Mouse (Mus musculus) kidney, embryonic 15.5 days (tissue): ENCODE measurements at regions not wholly inside any gene's neighbourhood (a gene's known extent, or its start where the extent isn't known, plus 50 kb on each side); places are given as distances from the start of the nearest gene placed in this dataset.
A peak's percentile ranks its signal among the peaks of the same experiment; 100 is the strongest.

Experiments used
- ATAC-seq: fragments of 200-750 bp; cut with Nextera tagmentation; replicated peaks from 2 replicates; pipeline ENCODE4 v1.8.0; 2017; ENCODE audit warnings: moderate TSS enrichment; ENCODE audit not compliant: low FRiP score
- H3K27ac ChIP-seq: fragments of 300-500 bp; sonication (generic); 2 replicates; pipeline ENCODE4 v1.5.1; 2015; ENCODE audit warnings: mild to moderate bottlenecking, inconsistent platforms
- H3K27me3 ChIP-seq: fragments of 300-500 bp; sonication (generic); 2 replicates; pipeline ENCODE4 v1.6.1; 2015; ENCODE audit warnings: inconsistent platforms
- H3K36me3 ChIP-seq: fragments of 300-500 bp; sonication (generic); 2 replicates; pipeline ENCODE4 v1.6.1; 2015; ENCODE audit warnings: inconsistent platforms
- H3K4me1 ChIP-seq: fragments of 300-500 bp; sonication (generic); 2 replicates; pipeline ENCODE4 v1.6.1; 2015; ENCODE audit warnings: inconsistent platforms
- H3K4me2 ChIP-seq: fragments of 300-500 bp; sonication (generic); 2 replicates; pipeline ENCODE4 v1.6.1; 2015; ENCODE audit warnings: moderate library complexity, mild to moderate bottlenecking, inconsistent platforms
- H3K4me3 ChIP-seq: fragments of 300-500 bp; sonication (generic); replicated peaks from 2 replicates; pipeline ENCODE4 v1.5.1; 2015; ENCODE audit warnings: mild to moderate bottlenecking, inconsistent platforms
- H3K9ac ChIP-seq: fragments of 300-500 bp; sonication (generic); 2 replicates; pipeline ENCODE4 v1.6.1; 2015; ENCODE audit warnings: mild to moderate bottlenecking, inconsistent platforms
- H3K9me3 ChIP-seq: fragments of 300-500 bp; sonication (generic); replicated peaks from 2 replicates; pipeline ENCODE4 v1.6.1; 2016; ENCODE audit warnings: inconsistent platforms
- WGBS: fragments of 180-500 bp; shearing (Covaris S2); methylation state at CpG from one replicate; pipeline ENCODE4 v1.1.7; 2015; ENCODE audit warnings: mixed read lengths; 5-methylcytosine and 5-hydroxymethylcytosine counted together

GRCm38 (mm10) chrX:158544021-158544420 lies 500.9 kb upstream of the Cnksr2 start:
- no peaks in the 10 kb centered on the region for H3K27me3 ChIP-seq
- H3K36me3 ChIP-seq = no peaks in the 10 kb centered on the region
- WGBS = 59% methylated on average over 4 of the region's 4 CpGs
- no peak overlapping the region for H3K4me2 ChIP-seq
- no peaks in the 10 kb centered on the region for H3K4me1 ChIP-seq
- no peak overlapping the region for H3K4me3 ChIP-seq
- no peak overlapping the region for H3K27ac ChIP-seq
- no peaks in the 10 kb centered on the region for H3K9me3 ChIP-seq
- no peak for ATAC-seq
- H3K9ac ChIP-seq = no peak overlapping the region

- Histone ChIP-seq H3K9ac (no peak overlapping the region), H3K4me1 (no peaks in the 10 kb centered on the region), H3K27ac (no peak overlapping the region), H3K36me3 (no peaks in the 10 kb centered on the region), H3K27me3 (no peaks in the 10 kb centered on the region), H3K9me3 (no peaks in the 10 kb centered on the region), H3K4me3 (no peak overlapping the region), H3K4me2 (no peak overlapping the region)
- no peak for ATAC-seq
- 76% methylated on average over 2 of the region's 2 CpGs for WGBS
These were observed 534.8 kb upstream of the Cnksr2 start for GRCm38 (mm10) chrX:158577856-158578255.

GRCm38 (mm10) chrX:158613136-158613535 lies 570.0 kb upstream of the Cnksr2 start:
- no peak for ATAC-seq
- 13% methylated on average over 1 of the region's 1 CpGs for WGBS
- no peaks in the 10 kb centered on the region for H3K4me1 ChIP-seq
- no peak overlapping the region for H3K9ac ChIP-seq
- H3K36me3 ChIP-seq = no peaks in the 10 kb centered on the region
- peaks cover 44% of the 10 kb centered on the region for H3K27me3 ChIP-seq
- H3K4me2 ChIP-seq = no peak overlapping the region
- H3K27ac ChIP-seq = no peak overlapping the region
- no peaks in the 10 kb centered on the region for H3K9me3 ChIP-seq
- H3K4me3 ChIP-seq = no peak overlapping the region

- WGBS = 82% methylated on average over 2 of the region's 2 CpGs
- Histone ChIP-seq H3K27me3 (peaks cover 46% of the 10 kb centered on the region), H3K4me3 (no peak overlapping the region), H3K36me3 (no peaks in the 10 kb centered on the region), H3K9ac (no peak overlapping the region), H3K27ac (no peak overlapping the region), H3K4me2 (no peak overlapping the region), H3K9me3 (no peaks in the 10 kb centered on the region), H3K4me1 (no peaks in the 10 kb centered on the region)
- ATAC-seq = no peak
These were observed 570.5 kb upstream of the Cnksr2 start for GRCm38 (mm10) chrX:158613607-158614006.

GRCm38 (mm10) chrX:158614029-158614428 lies 570.9 kb upstream of the Cnksr2 start:
- 96% methylated on average over 1 of the region's 1 CpGs for WGBS
- ATAC-seq = no peak

GRCm38 (mm10) chrX:158614452-158614851 lies 571.4 kb upstream of the Cnksr2 start:
- no peak overlapping the region for H3K9ac ChIP-seq
- no peaks in the 10 kb centered on the region for H3K9me3 ChIP-seq
- WGBS = 68% methylated on average over 5 of the region's 5 CpGs
- H3K4me1 ChIP-seq = no peaks in the 10 kb centered on the region
- H3K4me2 ChIP-seq = no peak overlapping the region
- no peak overlapping the region for H3K4me3 ChIP-seq
- no peak for ATAC-seq
- H3K27ac ChIP-seq = no peak overlapping the region
- H3K27me3 ChIP-seq = peaks cover 53% of the 10 kb centered on the region
- no peaks in the 10 kb centered on the region for H3K36me3 ChIP-seq

More at GRCm38 (mm10) chrX:158614029-158614428, 570.9 kb upstream of the Cnksr2 start:
- no peaks in the 10 kb centered on the region for H3K36me3 ChIP-seq
- no peaks in the 10 kb centered on the region for H3K9me3 ChIP-seq
- no peak overlapping the region for H3K27ac ChIP-seq
- no peak overlapping the region for H3K4me3 ChIP-seq
- no peaks in the 10 kb centered on the region for H3K4me1 ChIP-seq
- H3K4me2 ChIP-seq = no peak overlapping the region
- peaks cover 51% of the 10 kb centered on the region for H3K27me3 ChIP-seq
- no peak overlapping the region for H3K9ac ChIP-seq

GRCm38 (mm10) chrX:158615096-158615495 lies 572.0 kb upstream of the Cnksr2 start:
- Histone ChIP-seq H3K4me1 (no peaks in the 10 kb centered on the region), H3K4me3 (no peak overlapping the region), H3K9me3 (no peaks in the 10 kb centered on the region), H3K4me2 (no peak overlapping the region), H3K9ac (no peak overlapping the region), H3K36me3 (no peaks in the 10 kb centered on the region), H3K27me3 (peaks cover 56% of the 10 kb centered on the region), H3K27ac (no peak overlapping the region)
- WGBS = 78% methylated on average over 2 of the region's 2 CpGs
- no peak for ATAC-seq

- Histone ChIP-seq H3K27me3 (peaks cover 38% of the 10 kb centered on the region), H3K9ac (no peak overlapping the region), H3K4me2 (no peak overlapping the region), H3K36me3 (no peaks in the 10 kb centered on the region), H3K4me3 (no peak overlapping the region), H3K4me1 (no peaks in the 10 kb centered on the region), H3K9me3 (no peaks in the 10 kb centered on the region), H3K27ac (no peak overlapping the region)
- no peak for ATAC-seq
- WGBS = 63% methylated on average over 3 of the region's 3 CpGs
These were observed 582.7 kb upstream of the Rps6ka3 start for GRCm38 (mm10) chrX:158627390-158627789.

GRCm38 (mm10) chrX:158632406-158632805 lies 577.7 kb upstream of the Rps6ka3 start:
- ATAC-seq = no peak

GRCm38 (mm10) chrX:158652226-158652625 lies 557.9 kb upstream of the Rps6ka3 start:
- Histone ChIP-seq H3K4me2 (no peak overlapping the region), H3K9ac (no peak overlapping the region), H3K36me3 (no peaks in the 10 kb centered on the region), H3K4me3 (no peak overlapping the region), H3K27me3 (peaks cover 4% of the 10 kb centered on the region; the same call in 1 of the 2 replicates), H3K27ac (no peak overlapping the region), H3K9me3 (no peaks in the 10 kb centered on the region), H3K4me1 (no peaks in the 10 kb centered on the region)
- WGBS = 73% methylated on average over 4 of the region's 4 CpGs
- no peak for ATAC-seq

More at GRCm38 (mm10) chrX:158632406-158632805, 577.7 kb upstream of the Rps6ka3 start:
- Histone ChIP-seq H3K4me2 (no peak overlapping the region), H3K4me3 (no peak overlapping the region), H3K9me3 (no peaks in the 10 kb centered on the region), H3K9ac (no peak overlapping the region), H3K27me3 (peaks cover 34% of the 10 kb centered on the region), H3K4me1 (no peaks in the 10 kb centered on the region), H3K27ac (no peak overlapping the region), H3K36me3 (no peaks in the 10 kb centered on the region)
- WGBS = 79% methylated on average over 1 of the region's 1 CpGs

- H3K9ac ChIP-seq = no peak overlapping the region
- no peak for ATAC-seq
- H3K36me3 ChIP-seq = no peaks in the 10 kb centered on the region
- no peaks in the 10 kb centered on the region for H3K9me3 ChIP-seq
- no peak overlapping the region for H3K27ac ChIP-seq
- H3K27me3 ChIP-seq = peaks cover 4% of the 10 kb centered on the region; the same call in 1 of the 2 replicates
- no peak overlapping the region for H3K4me3 ChIP-seq
- H3K4me1 ChIP-seq = no peaks in the 10 kb centered on the region
- 74% methylated on average over 4 of the region's 4 CpGs for WGBS
- no peak overlapping the region for H3K4me2 ChIP-seq
These were observed 553.9 kb upstream of the Rps6ka3 start for GRCm38 (mm10) chrX:158656188-158656587.

GRCm38 (mm10) chrX:158694191-158694590 lies 515.9 kb upstream of the Rps6ka3 start:
- Histone ChIP-seq H3K36me3 (no peaks in the 10 kb centered on the region), H3K27ac (no peak overlapping the region), H3K27me3 (no peaks in the 10 kb centered on the region), H3K4me1 (no peaks in the 10 kb centered on the region), H3K9me3 (no peaks in the 10 kb centered on the region), H3K9ac (no peak overlapping the region), H3K4me3 (no peak overlapping the region), H3K4me2 (no peak overlapping the region)
- no peak for ATAC-seq
- 89% methylated on average over 1 of the region's 1 CpGs for WGBS

GRCm38 (mm10) chrX:158703411-158703810 lies 506.7 kb upstream of the Rps6ka3 start:
- 39% methylated on average over 3 of the region's 3 CpGs for WGBS

More at GRCm38 (mm10) chrX:158703411-158703810, 506.7 kb upstream of the Rps6ka3 start:
- Histone ChIP-seq H3K27ac (no peak overlapping the region), H3K9me3 (no peaks in the 10 kb centered on the region), H3K27me3 (peaks cover 5% of the 10 kb centered on the region; the same call in 1 of the 2 replicates), H3K9ac (no peak overlapping the region), H3K36me3 (no peaks in the 10 kb centered on the region), H3K4me2 (no peak overlapping the region), H3K4me1 (no peaks in the 10 kb centered on the region), H3K4me3 (no peak overlapping the region)
- peak; percentile 67; the same call in 1 of the 2 replicates for ATAC-seq
